Mouse (Mus musculus): ENCODE data around the gene Gm45713. TPM values are rescaled to one million over a fixed set of nuclear protein-coding genes. Genes with fewer than 3 reads are reported as not detected.
A peak's percentile ranks its signal among the peaks of the same experiment; 100 is the strongest.
"Not testable (repeated sequence)": the region's sequence is repeated elsewhere in the genome, so short reads cannot be mapped to it uniquely, and the experiment has no call there.

The Gm45713 gene
- polyA plus RNA-seq, 1 experiment from 2014 or later: 0.22 TPM

DNA sequence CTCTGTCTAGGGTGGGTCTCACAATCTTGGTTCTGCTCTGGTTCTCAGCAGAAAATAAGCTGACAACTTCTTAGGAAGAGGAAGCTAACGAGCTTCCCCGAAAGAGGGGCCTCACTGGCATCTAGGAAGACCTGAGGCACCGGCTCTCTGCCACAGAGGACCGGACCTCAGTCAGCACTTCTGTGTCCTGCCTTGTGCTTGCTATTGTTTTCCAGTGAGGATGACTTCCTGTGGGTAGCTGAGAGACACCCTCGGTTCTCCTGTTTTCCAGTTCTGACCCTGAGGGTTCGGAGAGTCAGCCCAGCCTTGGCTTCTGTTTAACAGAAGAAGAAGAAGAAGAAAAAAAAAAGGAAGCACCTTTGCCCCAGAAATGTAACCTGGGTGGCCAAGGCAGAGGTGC lies 38.6 kb downstream of the Gm45713 start:
- WGBS: 44% methylated on average over 6 of the region's 6 CpGs
- H3K4me2 ChIP-seq: no peak overlapping the region
- H3K27ac ChIP-seq (ENCODE audit: poor library complexity, severe bottlenecking): no peak overlapping the region
- no peak overlapping the region for H3K4me3 ChIP-seq
- H3K9ac ChIP-seq: no peak overlapping the region
- no peaks in the 10 kb centered on the region for H3K27me3 ChIP-seq (replicated peaks)
- H3K36me3 ChIP-seq: peaks cover 3% of the 10 kb centered on the region; the same call in 1 of the 2 replicates
- H3K4me1 ChIP-seq (replicated peaks): peaks cover 20% of the 10 kb centered on the region
- no peak for ATAC-seq (ENCODE audit: insufficient number of reproducible peaks, low FRiP score)
- no peaks in the 10 kb centered on the region for H3K9me3 ChIP-seq (replicated peaks)

DNA sequence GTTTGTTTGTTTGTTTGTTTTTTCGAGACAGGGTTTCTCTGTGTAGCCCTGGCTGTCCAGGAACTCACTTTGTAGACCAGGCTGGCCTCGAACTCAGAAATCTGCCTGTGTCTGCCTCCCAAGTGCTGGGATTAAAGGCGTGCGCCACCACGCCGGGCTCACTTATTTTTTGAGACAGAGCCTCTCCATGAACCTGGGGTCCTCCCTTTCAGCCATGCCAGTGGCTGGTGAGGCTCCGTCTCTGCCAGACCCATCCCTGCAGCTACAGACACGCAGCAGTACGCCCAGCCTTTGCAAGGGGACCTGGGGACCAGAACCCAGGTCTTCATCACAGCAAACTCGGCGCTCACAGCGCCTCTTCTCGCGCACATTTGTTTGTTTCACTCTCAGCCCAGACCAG lies 40.1 kb downstream of the Gm45713 start:
- H3K4me1 ChIP-seq (replicated peaks): peaks cover 22% of the 10 kb centered on the region
- 89% methylated on average over 14 of the region's 14 CpGs for WGBS
- ATAC-seq (ENCODE audit: insufficient number of reproducible peaks, low FRiP score): not testable (repeated sequence)

DNA sequence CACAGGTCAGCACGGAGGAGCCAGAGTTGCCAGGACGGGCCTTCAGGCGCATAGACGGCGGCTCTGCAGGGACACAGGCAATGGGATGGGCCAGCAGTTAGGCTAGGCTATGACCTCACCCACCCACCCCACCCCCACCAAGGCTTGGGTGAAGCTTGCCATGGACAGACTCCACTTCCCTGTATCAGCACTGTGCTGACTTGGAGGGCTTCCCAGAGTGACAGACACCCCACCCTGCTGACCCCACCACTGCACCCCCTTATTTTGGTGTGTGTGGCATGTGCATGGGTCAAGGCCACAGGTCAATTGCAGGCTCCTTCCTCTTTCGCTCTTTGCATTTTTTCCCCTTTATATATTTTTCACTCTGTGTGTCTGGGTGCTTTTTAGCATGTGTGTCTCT lies 40.7 kb downstream of the Gm45713 start:
- Histone ChIP-seq H3K27ac (ENCODE audit: poor library complexity, severe bottlenecking) (no peak overlapping the region), H3K4me1 (replicated peaks) (peaks cover 27% of the 10 kb centered on the region), H3K4me3 (no peak overlapping the region), H3K36me3 (peaks cover 3% of the 10 kb centered on the region; the same call in 1 of the 2 replicates), H3K9ac (no peak overlapping the region), H3K4me2 (no peak overlapping the region), H3K27me3 (replicated peaks) (no peaks in the 10 kb centered on the region), H3K9me3 (replicated peaks) (no peaks in the 10 kb centered on the region)
- ATAC-seq (ENCODE audit: insufficient number of reproducible peaks, low FRiP score): no peak
- WGBS: 63% methylated on average over 6 of the region's 6 CpGs

More for the DNA sequence above, 40.1 kb downstream of the Gm45713 start:
- H3K4me3 ChIP-seq; H3K27ac ChIP-seq (ENCODE audit: poor library complexity, severe bottlenecking); H3K4me2 ChIP-seq; H3K27me3 ChIP-seq (replicated peaks); H3K9ac ChIP-seq; H3K36me3 ChIP-seq; H3K9me3 ChIP-seq (replicated peaks): not testable (repeated sequence)

DNA sequence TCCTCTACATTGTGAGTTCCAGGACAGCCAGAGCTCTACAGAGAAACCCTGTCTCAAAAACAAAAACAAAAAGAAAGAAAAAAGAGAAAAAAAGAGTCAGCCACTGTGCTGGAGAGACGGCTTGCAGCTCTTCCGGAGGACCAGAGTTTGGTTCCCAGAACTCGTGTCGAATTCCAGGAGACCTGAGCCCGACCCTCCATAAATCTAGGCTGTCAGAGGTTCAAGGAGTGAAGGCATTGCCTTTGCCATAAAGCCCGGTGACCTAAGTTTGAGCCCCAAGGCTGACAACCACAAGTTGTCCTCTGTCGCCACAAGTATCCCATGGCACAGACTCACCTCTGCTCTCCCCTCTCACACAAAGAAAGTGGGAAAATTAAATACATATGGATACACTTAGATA lies 41.9 kb downstream of the Gm45713 start:
- peaks cover 31% of the 10 kb centered on the region for H3K4me1 ChIP-seq (replicated peaks)
- no peak overlapping the region for H3K9ac ChIP-seq
- no peak overlapping the region for H3K4me3 ChIP-seq
- no peak overlapping the region for H3K4me2 ChIP-seq
- peak overlapping the region; percentile 29; the same call in 1 of the 2 replicates for H3K27ac ChIP-seq (ENCODE audit: poor library complexity, severe bottlenecking)
- H3K27me3 ChIP-seq (replicated peaks): no peaks in the 10 kb centered on the region
- no peak for ATAC-seq (ENCODE audit: insufficient number of reproducible peaks, low FRiP score)
- WGBS: 58% methylated on average over 7 of the region's 7 CpGs
- peaks cover 7% of the 10 kb centered on the region; the same call in 1 of the 2 replicates for H3K36me3 ChIP-seq
- H3K9me3 ChIP-seq (replicated peaks): no peaks in the 10 kb centered on the region

DNA sequence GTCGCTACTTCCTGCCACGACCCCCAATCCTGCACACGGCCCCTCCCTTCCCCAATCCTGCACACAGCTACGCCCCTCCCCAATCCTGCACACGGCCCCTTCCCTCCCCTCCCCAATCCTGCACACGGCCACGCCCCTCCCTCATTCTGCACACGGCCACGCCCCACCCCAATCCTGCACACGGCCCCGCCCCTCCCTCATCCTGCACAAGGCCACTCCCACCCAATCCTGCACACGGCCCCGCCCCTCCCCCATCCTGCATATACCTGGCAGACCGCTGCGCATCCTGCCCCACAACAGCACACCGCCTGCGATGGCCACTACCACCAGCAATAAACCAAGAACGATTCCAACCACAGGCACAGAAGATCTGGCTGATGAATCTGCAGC lies 42.5 kb downstream of the Gm45713 start:
- Histone ChIP-seq H3K36me3 (peaks cover 11% of the 10 kb centered on the region), H3K27ac (ENCODE audit: poor library complexity, severe bottlenecking) (peak overlapping the region; percentile 29; the same call in 1 of the 2 replicates), H3K4me3 (no peak overlapping the region), H3K27me3 (replicated peaks) (no peaks in the 10 kb centered on the region), H3K4me1 (replicated peaks) (peaks cover 31% of the 10 kb centered on the region), H3K9me3 (replicated peaks) (no peaks in the 10 kb centered on the region), H3K4me2 (no peak overlapping the region; the same call in 1 of the 2 replicates), H3K9ac (no peak overlapping the region)
- ATAC-seq (ENCODE audit: insufficient number of reproducible peaks, low FRiP score): no peak
- 39% methylated on average over 18 of the region's 18 CpGs for WGBS

DNA sequence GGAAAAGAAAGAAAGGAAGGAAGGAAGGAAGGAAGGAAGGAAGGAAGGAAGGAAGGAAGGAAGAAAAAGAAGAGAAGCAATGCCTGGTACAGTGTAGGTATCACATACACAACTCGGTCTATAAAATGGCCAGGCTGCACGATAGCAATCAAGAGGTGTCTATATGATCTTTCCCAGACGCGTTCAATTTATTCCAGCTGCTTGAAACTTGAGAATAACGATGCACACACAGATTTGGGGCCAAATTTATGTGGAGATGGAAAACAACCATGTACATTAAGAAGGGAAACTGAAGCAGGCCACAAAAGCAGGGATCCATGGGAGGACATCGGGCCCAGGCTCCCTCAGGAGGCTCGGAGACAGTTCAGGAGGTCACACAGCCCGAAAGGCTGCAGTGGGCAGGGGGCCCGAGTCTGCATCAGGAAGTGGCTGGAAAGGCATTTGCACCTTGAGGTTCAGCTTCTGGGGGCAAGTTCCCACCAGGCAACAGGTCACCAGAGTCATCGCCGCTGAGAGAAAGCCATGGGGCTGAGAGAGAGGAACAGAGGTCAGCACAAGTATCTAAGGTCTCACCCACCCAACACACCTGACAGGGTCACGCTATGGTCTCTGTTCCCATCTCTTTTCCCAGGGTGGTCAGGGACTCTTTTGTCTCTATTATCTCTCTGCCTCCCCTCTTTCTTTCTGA lies 43.1 kb downstream of the Gm45713 start:
- Histone ChIP-seq H3K27ac (ENCODE audit: poor library complexity, severe bottlenecking) (no peak overlapping the region), H3K9me3 (replicated peaks) (no peaks in the 10 kb centered on the region), H3K36me3 (peaks cover 16% of the 10 kb centered on the region), H3K9ac (no peak overlapping the region), H3K4me3 (no peak overlapping the region), H3K27me3 (replicated peaks) (no peaks in the 10 kb centered on the region), H3K4me1 (replicated peaks) (peaks cover 31% of the 10 kb centered on the region), H3K4me2 (no peak overlapping the region; the same call in 1 of the 2 replicates)
- ATAC-seq (ENCODE audit: insufficient number of reproducible peaks, low FRiP score): no peak
- WGBS: 56% methylated on average over 12 of the region's 12 CpGs

DNA sequence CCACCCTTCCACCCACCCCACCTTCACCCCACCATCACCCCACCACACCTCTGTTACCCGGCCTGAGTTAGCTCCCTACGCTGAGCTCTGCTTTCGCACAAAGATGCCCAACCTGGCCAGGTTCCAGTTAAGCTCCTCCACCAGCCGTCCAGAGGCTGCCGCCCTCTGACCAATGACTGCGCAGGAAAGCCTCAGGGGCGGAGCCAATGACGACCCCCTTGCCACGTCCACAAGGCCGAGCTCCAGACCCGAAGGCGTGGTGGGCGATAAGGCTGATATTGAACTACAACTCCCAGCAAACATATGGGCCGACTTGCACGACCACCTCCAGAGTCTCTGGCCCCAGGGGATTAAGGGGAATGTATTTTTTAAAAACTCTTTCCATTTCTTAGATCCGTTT lies 44.0 kb downstream of the Gm45713 start, which contains the start of gene Rcn3:
TSS of gene Rcn3 (minus strand) at position 174 of the 400 bp plus-strand sequence.
- no peaks in the 10 kb centered on the region for H3K9me3 ChIP-seq (replicated peaks)
- H3K27me3 ChIP-seq (replicated peaks): no peaks in the 10 kb centered on the region
- H3K36me3 ChIP-seq: peaks cover 26% of the 10 kb centered on the region
- ATAC-seq (ENCODE audit: insufficient number of reproducible peaks, low FRiP score): peak; percentile 92
- peak within 1 kb of the TSS; percentile 57 for H3K4me3 ChIP-seq
- H3K4me1 ChIP-seq (replicated peaks): peaks cover 24% of the 10 kb centered on the region
- H3K27ac ChIP-seq (ENCODE audit: poor library complexity, severe bottlenecking): peak within 1 kb of the TSS; percentile 82
- WGBS: 0% methylated on average over 16 of the region's 16 CpGs
- peak within 1 kb of the TSS; percentile 83 for H3K4me2 ChIP-seq
- H3K9ac ChIP-seq: peak within 1 kb of the TSS; percentile 78

DNA sequence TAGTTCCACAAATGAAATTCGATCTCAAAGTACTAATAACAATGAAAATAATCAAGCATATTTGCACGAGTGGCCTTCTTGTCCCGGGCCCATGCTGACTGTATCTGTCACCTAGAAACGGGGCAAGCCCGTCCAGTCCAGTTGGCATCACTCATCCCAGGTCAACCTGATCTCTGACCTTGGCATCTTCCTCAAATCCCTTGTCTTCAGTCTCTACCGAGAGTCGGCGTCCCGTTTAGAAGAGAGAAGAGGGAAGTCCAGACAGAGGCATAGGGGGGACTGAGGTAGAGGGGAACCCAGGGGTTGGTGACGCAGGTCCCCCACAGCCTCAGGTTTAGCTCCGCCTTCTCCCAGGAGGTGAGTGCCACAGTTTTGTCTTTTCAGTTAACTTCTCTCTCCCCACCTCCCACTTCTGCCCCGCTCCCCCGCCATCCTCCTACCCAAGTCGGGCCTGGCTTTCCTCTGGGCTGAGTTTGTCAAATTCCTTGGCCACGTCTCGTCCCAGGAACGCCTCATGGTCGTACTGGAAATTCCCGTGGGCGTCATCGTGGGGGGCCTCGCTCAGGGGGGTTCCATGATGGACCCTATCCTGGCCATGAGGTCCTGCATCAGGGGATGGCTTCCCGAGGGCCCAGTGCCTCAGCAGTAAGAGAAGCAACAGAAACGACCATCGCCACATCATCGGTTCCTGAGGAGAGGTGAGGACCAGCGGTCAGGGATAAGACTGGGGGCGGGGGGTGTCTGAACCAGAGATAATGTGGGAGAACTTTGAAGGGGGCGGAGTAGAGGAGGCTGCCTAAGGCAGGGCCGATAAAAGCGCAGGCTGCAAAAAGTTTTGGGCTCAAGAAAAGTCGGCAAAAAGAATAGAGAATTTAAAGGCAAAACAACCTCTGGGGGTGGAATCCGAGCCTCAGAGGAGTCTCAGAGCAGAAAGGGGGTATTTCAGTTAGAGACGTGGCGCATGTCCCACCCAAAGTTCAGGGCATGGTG lies 44.7 kb downstream of the Gm45713 start:
- Histone ChIP-seq H3K27ac (ENCODE audit: poor library complexity, severe bottlenecking) (peak overlapping the region; percentile 82), H3K4me3 (peak overlapping the region; percentile 57), H3K36me3 (peaks cover 31% of the 10 kb centered on the region), H3K9me3 (replicated peaks) (no peaks in the 10 kb centered on the region), H3K4me1 (replicated peaks) (peaks cover 24% of the 10 kb centered on the region), H3K27me3 (replicated peaks) (no peaks in the 10 kb centered on the region), H3K9ac (peak overlapping the region; percentile 78), H3K4me2 (peak overlapping the region; percentile 83)
- ATAC-seq (ENCODE audit: insufficient number of reproducible peaks, low FRiP score): peak; percentile 56
- WGBS: 9% methylated on average over 35 of the region's 35 CpGs

DNA sequence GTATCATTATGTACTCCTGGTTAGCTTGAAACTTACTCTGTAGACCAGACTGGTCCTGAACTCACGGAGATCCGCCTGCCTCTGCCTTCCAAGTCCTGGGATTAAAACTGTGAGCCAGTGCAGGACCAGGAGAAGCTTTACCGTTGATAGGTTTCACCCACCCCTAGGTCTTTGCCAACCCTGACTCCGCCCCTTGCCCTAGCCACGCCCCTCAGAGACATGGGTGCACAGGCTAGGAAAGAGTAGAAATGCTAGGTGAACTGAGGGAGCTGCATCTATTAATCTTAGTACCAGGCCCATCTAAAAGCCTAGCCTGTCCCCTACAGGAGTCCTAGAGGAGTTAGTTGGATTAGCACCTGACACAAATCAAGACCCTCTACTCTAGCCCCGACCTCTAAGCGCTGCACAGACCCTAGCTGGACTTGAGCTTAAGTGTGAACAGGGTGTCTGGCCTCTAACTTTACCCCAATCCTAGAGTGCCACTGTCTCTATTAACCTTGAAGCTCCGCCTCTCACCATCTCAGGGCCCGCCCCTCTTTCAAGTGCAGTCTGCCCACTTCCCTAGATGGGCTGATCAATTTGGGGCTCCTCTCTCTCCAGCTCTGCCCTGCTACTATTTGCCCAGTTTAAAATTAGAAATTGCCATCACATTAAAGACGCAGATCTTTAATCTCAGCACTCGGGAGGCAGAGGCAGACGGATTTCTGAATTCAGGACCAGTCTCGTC lies 45.6 kb downstream of the Gm45713 start:
- no peaks in the 10 kb centered on the region for H3K27me3 ChIP-seq (replicated peaks)
- H3K9ac ChIP-seq: peak overlapping the region; percentile 78; the same call in 1 of the 2 replicates
- no peak overlapping the region for H3K27ac ChIP-seq (ENCODE audit: poor library complexity, severe bottlenecking)
- WGBS: 78% methylated on average over 13 of the region's 13 CpGs
- H3K4me1 ChIP-seq (replicated peaks): peaks cover 24% of the 10 kb centered on the region
- peak overlapping the region; percentile 83 for H3K4me2 ChIP-seq
- no peaks in the 10 kb centered on the region for H3K9me3 ChIP-seq (replicated peaks)
- H3K36me3 ChIP-seq: peaks cover 38% of the 10 kb centered on the region
- peak overlapping the region; percentile 57 for H3K4me3 ChIP-seq
- no peak for ATAC-seq (ENCODE audit: insufficient number of reproducible peaks, low FRiP score)

DNA sequence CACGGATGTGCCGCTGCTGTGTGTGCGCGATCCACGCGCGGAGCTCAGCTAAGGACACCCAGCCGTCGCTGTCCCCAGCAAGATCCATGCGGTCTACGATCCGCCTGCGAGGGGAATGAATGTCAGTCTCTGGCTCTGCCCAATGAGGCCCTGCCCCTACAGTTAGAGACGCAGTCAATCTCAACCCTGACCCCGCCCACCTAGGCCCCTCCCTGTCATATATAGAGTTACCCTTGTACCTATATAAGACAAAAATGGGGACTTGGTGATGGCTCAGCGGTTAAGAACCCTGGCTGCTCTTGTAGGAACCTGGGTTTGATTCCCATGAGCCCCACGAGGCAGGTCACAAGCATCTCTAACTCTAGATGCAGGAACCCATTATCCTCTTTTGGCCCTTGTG lies 47.4 kb downstream of the Gm45713 start:
- Histone ChIP-seq H3K9ac (no peak overlapping the region), H3K4me1 (replicated peaks) (peaks cover 22% of the 10 kb centered on the region), H3K4me2 (no peak overlapping the region), H3K27me3 (replicated peaks) (no peaks in the 10 kb centered on the region), H3K36me3 (peaks cover 56% of the 10 kb centered on the region), H3K4me3 (no peak overlapping the region), H3K9me3 (replicated peaks) (no peaks in the 10 kb centered on the region), H3K27ac (ENCODE audit: poor library complexity, severe bottlenecking) (no peak overlapping the region)
- WGBS: 90% methylated on average over 17 of the region's 17 CpGs
- no peak for ATAC-seq (ENCODE audit: insufficient number of reproducible peaks, low FRiP score)

Measured in heart, embryonic 12.5 days (tissue).